Comparison of ENCODE assay signal across 8 mouse cellular contexts in the genomic region with DNA sequence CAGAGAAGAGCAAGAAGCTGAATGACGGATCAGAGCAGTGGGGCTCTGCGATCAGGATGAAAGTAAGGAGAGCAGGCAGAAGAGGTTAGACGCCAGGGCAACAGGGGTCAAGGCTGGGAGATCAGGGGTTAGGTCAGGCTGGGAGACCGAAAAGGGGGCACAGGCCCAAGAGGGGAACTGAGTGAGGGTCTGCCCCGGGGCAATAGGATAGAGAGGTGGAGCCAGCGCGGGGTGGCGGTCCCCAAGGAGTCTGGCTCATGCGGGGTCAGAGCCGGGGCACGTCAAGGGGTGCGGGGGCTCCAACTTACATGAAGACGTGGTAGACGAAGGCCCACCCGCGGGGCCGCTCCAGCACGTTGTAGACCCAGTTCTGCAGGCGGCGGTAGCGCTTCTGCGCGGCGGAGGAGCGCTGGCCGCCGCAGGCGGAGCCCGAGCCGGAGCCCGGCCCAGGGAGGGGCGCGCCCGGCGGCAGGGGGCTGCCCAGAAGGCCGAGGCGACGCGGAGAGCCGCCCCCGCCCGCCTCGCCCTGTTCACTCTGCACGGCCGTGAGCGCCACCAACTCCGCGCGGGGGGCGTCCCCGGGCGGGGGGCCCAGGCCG. TPM values are rescaled to one million over a fixed set of nuclear protein-coding genes. Genes with fewer than 3 reads are reported as not detected.
DNase-seq lines count a peak whose midpoint lies in the region; ATAC-seq lines count a peak whose summit lies in the region.

No protein-coding gene starts in this region.

- H3K4me2 ChIP-seq in forebrain, embryonic 12.5 days, result peak overlapping the region; percentile 100
- peak overlapping the region; percentile 99 for H3K4me2 ChIP-seq in intestine, embryonic 14.5 days (ENCODE audit: low read length)
- peak overlapping the region; percentile 100 for H3K4me2 ChIP-seq in midbrain, embryonic 14.5 days (ENCODE audit: low read length)

- intact Hi-C loops in heart, postnatal 25 days (cut with DNase I), result loop anchor here (5.0 kb wide), 1 partner anchor 44 kb away; no protein-coding TSS in a partner anchor

- H3K4me1 ChIP-seq in forebrain, embryonic 12.5 days, result peaks cover 32% of the 10 kb centered on the region
- 0 out of 2 replicates have a peak, but pooled peaks cover 2% of the 10 kb centered on the region for H3K4me1 ChIP-seq in intestine, embryonic 14.5 days (replicated peaks; ENCODE audit: control insufficient read depth, insufficient read depth, low read length)
- H3K4me1 ChIP-seq in midbrain, embryonic 14.5 days (ENCODE audit: control insufficient read depth, insufficient read depth, low read length), result 0 out of 2 replicates have a peak, but pooled peaks cover 6% of the 10 kb centered on the region

- peaks cover 87% of the 10 kb centered on the region for H3K27me3 ChIP-seq in forebrain, embryonic 12.5 days
- peaks cover 54% of the 10 kb centered on the region for H3K27me3 ChIP-seq in intestine, embryonic 14.5 days (replicated peaks; ENCODE audit: control insufficient read depth, insufficient read depth, low read length)
- peaks cover 32% of the 10 kb centered on the region for H3K27me3 ChIP-seq in midbrain, embryonic 14.5 days (ENCODE audit: control insufficient read depth, insufficient read depth, low read length)

- H3K27ac ChIP-seq in forebrain, embryonic 12.5 days, result no peak overlapping the region
- H3K27ac ChIP-seq in intestine, embryonic 14.5 days (ENCODE audit: low read depth), result no peak overlapping the region
- H3K27ac ChIP-seq in midbrain, embryonic 14.5 days (replicated peaks; ENCODE audit: low read depth, low read length), result no peak overlapping the region

- no peaks in the 10 kb centered on the region for H3K9me3 ChIP-seq in forebrain, embryonic 12.5 days
- H3K9me3 ChIP-seq in intestine, embryonic 14.5 days (ENCODE audit: control insufficient read depth, low read length), result no peaks in the 10 kb centered on the region
- H3K9me3 ChIP-seq in midbrain, embryonic 14.5 days (ENCODE audit: control insufficient read depth, low read length), result no peaks in the 10 kb centered on the region

- H3K4me3 ChIP-seq in forebrain, embryonic 12.5 days (replicated peaks), result peak overlapping the region; percentile 71
- H3K4me3 ChIP-seq in intestine, embryonic 14.5 days (ENCODE audit: low read depth, low read length), result peak overlapping the region; percentile 60
- peak overlapping the region; percentile 52 for H3K4me3 ChIP-seq in midbrain, embryonic 14.5 days (replicated peaks; ENCODE audit: low read depth, low read length)

- DNase-seq in heart, adult 18-20 months, result peak; percentile 20 to 40
- no peak for DNase-seq in heart, postnatal 25 days (ENCODE audit: low spot score)
- peak; percentile 30 for DNase-seq in R1 (ENCODE audit: low read depth, low spot score)
- peak; percentile 69 for DNase-seq in intestine, embryonic 14.5 days (ENCODE audit: low spot score)
- peak; percentile 66 for DNase-seq in midbrain, embryonic 14.5 days
- DNase-seq in left cerebral cortex, adult 8-10 months (ENCODE audit: low spot score in 2 of 2), result no peak
- no peak for DNase-seq in layer of hippocampus, postnatal 36 days

- ATAC-seq in forebrain, embryonic 12.5 days (ENCODE audit: low FRiP score), result peak; percentile 62
- ATAC-seq in intestine, embryonic 14.5 days (replicated peaks; ENCODE audit: low FRiP score, low TSS enrichment, low read depth), result peak; percentile 65
- peak; percentile 38 for ATAC-seq in midbrain, embryonic 14.5 days (ENCODE audit: low FRiP score, low TSS enrichment)

- H3K36me3 ChIP-seq in forebrain, embryonic 12.5 days (replicated peaks), result no peaks in the 10 kb centered on the region
- no peaks in the 10 kb centered on the region for H3K36me3 ChIP-seq in intestine, embryonic 14.5 days (ENCODE audit: control insufficient read depth, insufficient read depth, low read length)
- H3K36me3 ChIP-seq in midbrain, embryonic 14.5 days (ENCODE audit: control insufficient read depth, insufficient read depth, low read length), result no peaks in the 10 kb centered on the region

- peak overlapping the region; percentile 70 for H3K9ac ChIP-seq in forebrain, embryonic 12.5 days
- peak overlapping the region; percentile 40 for H3K9ac ChIP-seq in intestine, embryonic 14.5 days (ENCODE audit: low read length)
- H3K9ac ChIP-seq in midbrain, embryonic 14.5 days (replicated peaks; ENCODE audit: low read length), result peak overlapping the region; percentile 55

- WGBS in forebrain, embryonic 12.5 days, result 3% methylated on average over 51 of the region's 53 CpGs
- WGBS in intestine, embryonic 14.5 days, result 6% methylated on average over 45 of the region's 53 CpGs
- 1% methylated on average over 50 of the region's 53 CpGs for WGBS in midbrain, embryonic 14.5 days

RNA-seq across cellular contexts. Expression of a gene that starts 1.8 kb away (rescaled TPM):
- 1 to 10 TPM; 1.5 to 1.9 TPM for total RNA-seq in heart, adult 18-20 months (2021)
- total RNA-seq in heart, postnatal 25 days (2021), result 1 to 10 TPM; 1.8 to 2.2 TPM
- polyA plus RNA-seq in forebrain, embryonic 12.5 days (2016; fragmentation: Nextera tagmentation; extraction: Ambion mirVana), result 3.1 and 3.5 TPM in 2 replicates
- polyA plus RNA-seq in intestine, embryonic 14.5 days (2014; fragmentation: Nextera tagmentation; extraction: Ambion mirVana), result 2.1 and 2.7 TPM in 2 replicates
- polyA plus RNA-seq in midbrain, embryonic 14.5 days (2014; fragmentation: Nextera tagmentation; extraction: Ambion mirVana), result 3.7 and 3.9 TPM in 2 replicates
- 1 to 10 TPM; 7.5 to 9.1 (median 7.7) TPM for total RNA-seq in left cerebral cortex, adult 8-10 months (2022)
- 1 to 10 TPM; 4.7 to 4.8 TPM for total RNA-seq in layer of hippocampus, postnatal 36 days (2021)

Comparison
In these comparisons a context has a peak if more than half of its experiments do, and no peak if none do; other contexts are left out.
1. DNase-seq: peak in heart, adult 18-20 months (2 of 2), R1 (single experiment), intestine, embryonic 14.5 days (single experiment) and midbrain, embryonic 14.5 days (single experiment); none in heart, postnatal 25 days (single experiment), left cerebral cortex, adult 8-10 months (0 of 2) and layer of hippocampus, postnatal 36 days (0 of 2).
2. Peak in every context shown above with its lines, with median percentiles within 50 percentile points of each other: ATAC-seq, H3K4me2 ChIP-seq, H3K4me3 ChIP-seq and H3K9ac ChIP-seq.